Mouse (Mus musculus) testis, postnatal 10 days (tissue): Measurements from ENCODE around the gene Cdh12.
"Not testable (repeated sequence)": the region's sequence is repeated elsewhere in the genome, so short reads cannot be mapped to it uniquely, and the experiment has no call there.

Source experiments
- DNase-seq: peaks from one replicate; pipeline ENCODE4 v3.0.0; 2021; ENCODE audit warnings: low spot score

Cdh12 gene

GRCm38 (mm10) chr15:20448861-20449663 lies at the start of gene Cdh12:
Gene Cdh12, plus strand, starts transcription at chr15:20449265.
- DNase-seq, result no peak

GRCm38 (mm10) chr15:20403596-20403995 lies 45.5 kb upstream of the Cdh12 start:
- no peak for DNase-seq

GRCm38 (mm10) chr15:20413397-20413796 lies 35.7 kb upstream of the Cdh12 start:
- DNase-seq, result no peak

GRCm38 (mm10) chr15:20436356-20436755 lies 12.7 kb upstream of the Cdh12 start:
- no peak for DNase-seq

- DNase-seq, result no peak
Measured at GRCm38 (mm10) chr15:20450558-20450957, 1.5 kb downstream of the Cdh12 start.

- no peak for DNase-seq
Measured at GRCm38 (mm10) chr15:20458508-20458907, 9.4 kb downstream of the Cdh12 start.

GRCm38 (mm10) chr15:20462500-20462899 lies 13.4 kb downstream of the Cdh12 start:
- no peak for DNase-seq

GRCm38 (mm10) chr15:20463601-20464000 lies 14.5 kb downstream of the Cdh12 start:
- no peak for DNase-seq

- no peak for DNase-seq
Measured at GRCm38 (mm10) chr15:20550979-20551378, 101.9 kb downstream of the Cdh12 start.

GRCm38 (mm10) chr15:20571012-20571411 lies 121.9 kb downstream of the Cdh12 start:
- no peak for DNase-seq

- DNase-seq, result no peak
Measured at GRCm38 (mm10) chr15:20582567-20583075, 133.6 kb downstream of the Cdh12 start.

GRCm38 (mm10) chr15:20591599-20591998 lies 142.5 kb downstream of the Cdh12 start:
- no peak for DNase-seq

- DNase-seq, result not testable (repeated sequence)
Measured at GRCm38 (mm10) chr15:20605751-20606150, 156.7 kb downstream of the Cdh12 start.

GRCm38 (mm10) chr15:20634593-20634992 lies 185.5 kb downstream of the Cdh12 start:
- DNase-seq, result no peak

GRCm38 (mm10) chr15:20639155-20639554 lies 190.1 kb downstream of the Cdh12 start:
- no peak for DNase-seq

- no peak for DNase-seq
Measured at GRCm38 (mm10) chr15:20642905-20643414, 193.9 kb downstream of the Cdh12 start.

- no peak for DNase-seq
Measured at GRCm38 (mm10) chr15:20660221-20660620, 211.2 kb downstream of the Cdh12 start.

- DNase-seq, result no peak
Measured at GRCm38 (mm10) chr15:20666650-20667049, 217.6 kb downstream of the Cdh12 start, which contains the start of gene Acot10. Gene Acot10, minus strand, starts transcription at chr15:20666750.

- no peak for DNase-seq
Measured at GRCm38 (mm10) chr15:20667350-20667749, 218.3 kb downstream of the Cdh12 start.

- no peak for DNase-seq
Measured at GRCm38 (mm10) chr15:20667989-20668388, 218.9 kb downstream of the Cdh12 start.

- not testable (repeated sequence) for DNase-seq
Measured at GRCm38 (mm10) chr15:20669507-20669906, 220.4 kb downstream of the Cdh12 start.

GRCm38 (mm10) chr15:20682719-20683118 lies 233.7 kb downstream of the Cdh12 start:
- DNase-seq, result no peak

GRCm38 (mm10) chr15:20684200-20684599 lies 235.1 kb downstream of the Cdh12 start:
- no peak for DNase-seq
